Mouse (Mus musculus) heart, embryonic 14.5 days (tissue): ENCODE measurements at regions not wholly inside any gene's neighbourhood (a gene's known extent, or its start where the extent isn't known, plus 50 kb on each side); places are given as distances from the start of the nearest gene placed in this dataset.
A peak's percentile ranks its signal among the peaks of the same experiment; 100 is the strongest.

ENCODE experiments used
- ATAC-seq: fragments of 200-750 bp; cut with Nextera tagmentation; 2 replicates; pipeline ENCODE4 v1.8.0; 2017; ENCODE audit warnings: low read depth, moderate TSS enrichment; ENCODE audit not compliant: insufficient number of reproducible peaks, insufficient read depth, low FRiP score
- H3K27ac ChIP-seq, 2 experiments: fragments of 200-500 bp in 1 of 2; fragments of 300-500 bp in 1 of 2; sonication (generic) in 1 of 2; replicated peaks in 1 of 2; 2 replicates each; pipeline ENCODE4 v1.5.1; 2012 to 2014; ENCODE audit warnings: low read depth in 2 of 2, low read length in 2 of 2, control low read depth in 1 of 2, mild to moderate bottlenecking in 1 of 2, mixed read lengths in 1 of 2; ENCODE audit not compliant: control insufficient read depth in 1 of 2, insufficient read depth in 1 of 2
- H3K27me3 ChIP-seq: fragments of 300-500 bp; sonication (generic); 2 replicates; pipeline ENCODE4 v1.6.1; 2014; ENCODE audit warnings: mild to moderate bottlenecking, low read length, control low read depth; ENCODE audit not compliant: control insufficient read depth, insufficient read depth
- H3K36me3 ChIP-seq: fragments of 300-500 bp; sonication (generic); 2 replicates; pipeline ENCODE4 v1.6.1; 2014; ENCODE audit warnings: mild to moderate bottlenecking, control low read depth, low read length, mixed read lengths; ENCODE audit not compliant: control insufficient read depth, insufficient read depth
- H3K4me1 ChIP-seq, 2 experiments: fragments of 200-500 bp in 1 of 2; fragments of 300-500 bp in 1 of 2; sonication (generic) in 1 of 2; 2 replicates each; pipeline ENCODE4 v1.6.1; 2012 to 2014; ENCODE audit warnings: low read length in 2 of 2, control low read depth in 1 of 2, mixed read lengths in 1 of 2; ENCODE audit not compliant: control insufficient read depth in 2 of 2, insufficient read depth in 2 of 2
- H3K4me2 ChIP-seq: fragments of 300-500 bp; sonication (generic); 2 replicates; pipeline ENCODE4 v1.6.1; 2014; ENCODE audit warnings: mild to moderate bottlenecking, low read length
- H3K4me3 ChIP-seq, 2 experiments: fragments of 200-500 bp in 1 of 2; fragments of 300-500 bp in 1 of 2; sonication (generic) in 1 of 2; 2 replicates each; pipeline ENCODE4 v1.5.1; 2012 to 2014; ENCODE audit warnings: low read length in 2 of 2, mild to moderate bottlenecking in 2 of 2, control low read depth in 1 of 2, low read depth in 1 of 2, moderate library complexity in 1 of 2; ENCODE audit not compliant: control insufficient read depth in 1 of 2, insufficient read depth in 1 of 2
- H3K9ac ChIP-seq: fragments of 300-500 bp; sonication (generic); 2 replicates; pipeline ENCODE4 v1.6.1; 2014; ENCODE audit warnings: mild to moderate bottlenecking, low read length
- H3K9me3 ChIP-seq: fragments of 300-500 bp; sonication (generic); 2 replicates; pipeline ENCODE4 v1.6.1; 2016; ENCODE audit warnings: low read length, control low read depth; ENCODE audit not compliant: control insufficient read depth
- WGBS: fragments of 180-500 bp; shearing (Covaris S2); extraction: QIAGEN DNeasy Blood & Tissue Kit; methylation state at CpG from one replicate; pipeline ENCODE4 v1.1.7; 2014; 5-methylcytosine and 5-hydroxymethylcytosine counted together

DNA sequence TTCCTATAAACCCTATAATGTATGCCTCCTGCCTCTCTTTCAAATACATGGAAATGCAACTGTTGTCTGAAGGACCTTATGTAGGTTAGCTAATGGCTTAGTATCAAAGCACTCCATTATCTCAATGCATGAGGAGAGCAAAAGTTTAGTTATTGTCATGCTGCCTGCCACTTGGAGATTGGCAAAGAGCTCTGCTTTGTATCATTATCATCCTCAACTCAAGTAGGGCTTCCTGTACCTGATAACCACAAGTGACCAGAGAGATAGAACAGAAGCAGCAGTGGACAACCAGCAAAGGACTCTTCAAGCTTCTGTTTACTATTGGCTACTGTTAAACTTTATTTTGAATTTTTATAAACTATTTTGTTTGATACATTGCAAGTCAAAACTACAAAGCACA lies 484.3 kb upstream of the Marcks start:
- no peak for ATAC-seq
- peaks cover 44% of the 10 kb centered on the region for H3K27me3 ChIP-seq
- no peaks in the 10 kb centered on the region for H3K36me3 ChIP-seq
- peaks cover under 1 to 4% of the 10 kb centered on the region in 2 experiments; a peak in 3 of 4 replicates for H3K4me1 ChIP-seq
- no peak overlapping the region for H3K27ac ChIP-seq
- no peak overlapping the region for H3K9ac ChIP-seq
- H3K4me2 ChIP-seq: no peak overlapping the region
- no peak overlapping the region for H3K4me3 ChIP-seq
- no peaks in the 10 kb centered on the region for H3K9me3 ChIP-seq

DNA sequence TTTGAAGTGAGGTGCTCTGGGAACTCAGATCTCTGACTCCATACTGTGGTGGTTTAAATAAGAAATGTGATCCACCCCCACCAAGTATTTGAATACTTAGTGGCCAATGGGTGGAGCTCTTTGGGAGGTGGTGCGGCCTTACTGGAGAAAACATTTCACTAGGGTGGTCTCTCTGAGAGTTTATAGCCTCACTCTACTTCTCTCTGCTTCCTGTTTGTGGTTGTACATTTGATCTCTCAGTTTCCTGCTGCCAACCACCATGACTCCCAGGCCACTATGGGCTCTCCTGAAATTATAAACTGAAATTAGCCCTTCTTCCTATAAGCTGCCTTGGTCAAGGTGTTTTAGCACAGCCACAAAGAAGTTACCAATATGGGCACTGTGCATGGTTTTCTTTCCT lies 479.9 kb upstream of the Marcks start:
- H3K27ac ChIP-seq: no peak overlapping the region

DNA sequence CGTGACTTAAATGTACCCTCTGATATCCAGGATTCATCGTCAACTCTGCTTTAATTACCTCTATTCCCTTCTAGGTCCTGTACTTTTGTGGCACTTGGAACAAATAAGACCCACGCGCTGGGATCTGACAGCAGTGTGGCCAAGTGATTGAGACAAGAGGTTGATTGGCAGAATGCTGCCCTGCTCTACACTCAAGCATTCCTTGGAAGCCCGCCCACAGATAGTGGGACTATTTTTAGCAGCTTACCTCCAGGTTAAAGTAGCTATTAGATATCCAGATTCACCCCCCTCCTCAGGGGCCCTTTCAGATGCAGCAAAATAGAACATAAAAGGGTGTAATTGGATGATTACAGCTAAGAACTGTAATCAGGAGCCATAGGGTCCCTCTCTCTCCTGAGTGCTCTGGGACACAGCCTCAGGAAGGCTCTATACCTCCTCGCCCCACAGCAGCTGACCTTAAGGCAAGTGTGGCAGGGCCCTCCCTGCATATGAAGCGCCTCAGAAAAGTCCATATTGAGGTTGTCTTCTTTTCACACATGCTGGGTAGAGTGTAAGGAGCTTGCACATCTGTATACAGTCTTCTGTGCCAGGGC lies 479.1 kb upstream of the Marcks start:
- Histone ChIP-seq H3K4me2 (peak overlapping the region; percentile 9), H3K4me3 (no peak overlapping the region), H3K27ac (peak overlapping the region; percentile 41 to 51), H3K36me3 (no peaks in the 10 kb centered on the region), H3K9ac (no peak overlapping the region), H3K9me3 (no peaks in the 10 kb centered on the region), H3K27me3 (peaks cover 18% of the 10 kb centered on the region), H3K4me1 (peaks cover 7 to 19% of the 10 kb centered on the region in 2 experiments)
- ATAC-seq: peak; percentile 72
- WGBS: 27% methylated on average over 7 of the region's 7 CpGs

More for the DNA sequence above, 479.9 kb upstream of the Marcks start:
- Histone ChIP-seq H3K4me3 (no peak overlapping the region), H3K4me1 (peaks cover 7 to 19% of the 10 kb centered on the region in 2 experiments), H3K36me3 (no peaks in the 10 kb centered on the region), H3K27me3 (peaks cover 18% of the 10 kb centered on the region), H3K9me3 (no peaks in the 10 kb centered on the region), H3K4me2 (no peak overlapping the region), H3K9ac (no peak overlapping the region)
- 93% methylated on average over 1 of the region's 1 CpGs for WGBS
- ATAC-seq: no peak

DNA sequence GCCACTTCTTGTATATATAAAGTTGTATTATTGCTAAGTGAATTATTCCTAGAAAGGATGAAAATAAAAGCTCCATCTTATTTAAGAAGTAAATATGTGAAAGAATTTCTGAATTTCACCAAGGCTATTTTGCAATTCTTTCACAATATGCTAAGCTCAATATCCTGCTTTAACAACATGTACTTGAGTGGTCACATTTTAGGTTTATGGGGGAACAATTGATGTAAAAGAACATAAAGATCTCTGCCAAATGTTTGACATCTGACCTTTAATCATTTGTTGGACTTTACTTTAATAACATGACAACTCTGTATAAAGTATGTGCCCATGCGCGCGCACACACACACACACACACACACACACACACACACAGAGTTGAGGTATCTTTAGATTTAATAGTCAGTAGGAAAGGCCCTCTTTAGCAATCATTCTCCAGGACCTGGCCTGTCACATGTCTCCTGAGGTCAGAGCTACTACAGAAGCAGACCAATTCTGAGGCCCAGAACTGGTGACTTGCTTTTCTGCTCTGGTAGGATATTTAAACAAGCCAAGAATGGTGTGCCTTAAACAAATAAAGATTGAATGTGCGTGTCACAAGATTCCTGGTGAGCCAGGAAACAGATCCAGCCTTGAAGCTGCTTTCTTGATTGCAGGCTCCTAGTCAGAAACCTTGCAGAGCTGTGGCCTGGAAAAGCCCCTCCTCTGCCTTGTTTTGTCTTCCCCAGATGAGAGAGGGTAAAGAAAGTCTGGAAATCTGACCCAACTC lies 477.4 kb upstream of the Marcks start:
- H3K4me3 ChIP-seq: no peak overlapping the region
- peaks cover 7 to 19% of the 10 kb centered on the region in 2 experiments for H3K4me1 ChIP-seq
- ATAC-seq: no peak
- WGBS: 85% methylated on average over 4 of the region's 4 CpGs
- H3K9me3 ChIP-seq: no peaks in the 10 kb centered on the region
- H3K27me3 ChIP-seq: peaks cover 8% of the 10 kb centered on the region
- no peak overlapping the region for H3K4me2 ChIP-seq
- no peak overlapping the region for H3K9ac ChIP-seq
- peak overlapping the region; percentile 28 to 33; a peak in 2 of 4 replicates for H3K27ac ChIP-seq
- no peaks in the 10 kb centered on the region for H3K36me3 ChIP-seq

DNA sequence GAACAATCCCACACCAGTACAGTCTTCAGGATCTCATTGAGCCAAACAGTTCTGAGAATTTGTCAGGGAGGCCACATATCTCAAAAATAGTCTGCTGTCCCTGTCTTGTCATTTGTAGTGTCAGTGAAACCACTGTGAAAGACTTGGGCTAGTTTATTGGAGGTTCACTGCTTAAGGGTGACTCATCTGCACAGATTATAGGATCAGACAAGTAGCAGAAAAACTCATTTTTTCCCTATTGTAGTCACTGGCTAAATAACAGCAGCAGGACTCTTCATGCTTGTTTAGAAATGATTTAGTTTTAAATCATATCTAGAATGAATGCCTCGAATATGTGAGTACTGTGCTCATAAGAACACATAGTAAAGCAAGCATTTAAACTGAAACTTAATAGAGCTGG lies 475.2 kb upstream of the Marcks start:
- H3K27me3 ChIP-seq: no peaks in the 10 kb centered on the region
- H3K9ac ChIP-seq: no peak overlapping the region
- 60% methylated on average over 1 of the region's 1 CpGs for WGBS
- H3K4me1 ChIP-seq: peaks cover 7 to 19% of the 10 kb centered on the region in 2 experiments
- H3K9me3 ChIP-seq: no peaks in the 10 kb centered on the region
- ATAC-seq: no peak
- H3K27ac ChIP-seq: no peak overlapping the region
- H3K4me3 ChIP-seq: no peak overlapping the region
- H3K36me3 ChIP-seq: no peaks in the 10 kb centered on the region
- no peak overlapping the region for H3K4me2 ChIP-seq

DNA sequence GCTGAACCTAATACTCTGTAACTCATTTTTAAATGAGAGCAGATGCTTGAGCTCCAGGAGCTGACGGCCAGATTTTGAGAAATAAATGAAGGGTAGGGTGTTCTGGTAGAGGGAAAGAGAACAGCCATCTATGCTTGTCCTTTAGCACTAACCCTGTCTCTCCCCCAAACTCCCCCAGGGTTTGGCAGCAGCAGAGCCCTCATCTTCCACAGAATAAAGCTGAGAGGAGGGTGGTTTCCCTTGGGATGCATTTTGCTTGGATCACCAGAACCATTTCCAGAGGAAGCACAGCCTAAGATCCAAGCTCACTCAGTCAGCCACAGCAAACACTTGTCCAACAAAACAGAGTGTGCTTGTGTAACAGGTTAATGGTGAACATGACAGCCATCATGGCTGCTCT lies 464.8 kb upstream of the Marcks start:
- Histone ChIP-seq H3K36me3 (no peaks in the 10 kb centered on the region), H3K9ac (no peak overlapping the region), H3K9me3 (no peaks in the 10 kb centered on the region), H3K27me3 (no peaks in the 10 kb centered on the region), H3K4me1 (no peaks in the 10 kb centered on the region), H3K4me2 (no peak overlapping the region), H3K4me3 (no peak overlapping the region), H3K27ac (no peak overlapping the region)
- WGBS: 79% methylated on average over 1 of the region's 1 CpGs
- no peak for ATAC-seq

DNA sequence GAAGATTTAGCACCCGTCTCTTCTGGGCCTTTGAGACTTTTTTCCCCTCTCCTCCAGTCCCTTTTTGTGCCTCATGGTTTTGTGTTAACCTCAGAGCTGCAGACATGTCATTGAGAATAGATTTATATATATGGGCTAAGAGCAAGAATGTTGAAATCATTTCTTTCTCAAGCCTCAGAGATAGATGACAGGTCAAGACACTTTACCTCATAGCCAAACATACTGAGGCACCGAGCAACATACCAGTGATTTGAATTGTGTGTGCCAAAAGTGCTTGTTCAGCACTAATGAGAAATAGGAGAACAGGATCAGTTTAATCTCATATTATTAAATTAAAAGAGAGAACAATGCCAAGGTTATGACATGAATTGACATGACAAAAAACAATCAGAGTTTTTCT lies 464.2 kb upstream of the Marcks start:
- no peaks in the 10 kb centered on the region for H3K4me1 ChIP-seq
- H3K36me3 ChIP-seq: no peaks in the 10 kb centered on the region
- whole genome bisulfite sequencing: 74% methylated on average over 2 of the region's 2 CpGs
- no peak overlapping the region for H3K4me2 ChIP-seq
- ATAC-seq: no peak
- no peaks in the 10 kb centered on the region for H3K9me3 ChIP-seq
- no peaks in the 10 kb centered on the region for H3K27me3 ChIP-seq
- H3K27ac ChIP-seq: no peak overlapping the region
- no peak overlapping the region for H3K4me3 ChIP-seq
- no peak overlapping the region for H3K9ac ChIP-seq
